16 mouse cellular contexts compared by ENCODE assay signal in genomic region chr2:25243342-25243741, GRCm38 (mm10). TPM values are rescaled to one million over a fixed set of nuclear protein-coding genes. Genes with fewer than 3 reads are reported as not detected.
DNase-seq lines count a peak whose midpoint lies in the region; ATAC-seq and TF ChIP-seq lines count a peak whose summit lies in the region.
"Had no signal": no experiment of that assay in that cellular context is flagged by ENCODE, and none has a peak within 500 bp of the region (broad histone marks: within the 10 kb centered on the region; RNA-seq: fewer than 3 reads in every experiment).

No protein-coding gene starts in this region.

- intact Hi-C loops in heart, adult 2 months (cut with DNase I), result no loop called here

- peaks cover 37% of the 10 kb centered on the region for H3K27me3 ChIP-seq in heart, embryonic 10.5 days (ENCODE audit: insufficient read depth, poor library complexity, severe bottlenecking)
- H3K27me3 ChIP-seq in heart, adult 2 months (ENCODE audit: control insufficient read depth, insufficient read depth, low read length), result peaks cover 5% of the 10 kb centered on the region; the same call in 1 of the 2 replicates
- H3K27me3 ChIP-seq in forebrain, embryonic 10.5 days (ENCODE audit: poor library complexity, severe bottlenecking), result peaks cover 49% of the 10 kb centered on the region
- no peaks in the 10 kb centered on the region for H3K27me3 ChIP-seq in hindbrain, embryonic 15.5 days
- no peaks in the 10 kb centered on the region for H3K27me3 ChIP-seq in midbrain, postnatal 0 days (ENCODE audit: insufficient read depth, low read length)

- H3K4me3 ChIP-seq in heart, embryonic 10.5 days, result peak overlapping the region; percentile 70; the same call in 1 of the 2 replicates
- no peak overlapping the region for H3K4me3 ChIP-seq in heart, adult 2 months
- H3K4me3 ChIP-seq in forebrain, embryonic 10.5 days, result peak overlapping the region; percentile 76
- peak overlapping the region; percentile 61 for H3K4me3 ChIP-seq in hindbrain, embryonic 15.5 days
- peak overlapping the region; percentile 75 for H3K4me3 ChIP-seq in midbrain, postnatal 0 days (ENCODE audit: low read depth, low read length)
- H3K4me3 ChIP-seq: liver, embryonic 15.5 days had no signal

- H3K27ac ChIP-seq in heart, embryonic 10.5 days, result no peak overlapping the region
- no peak overlapping the region for H3K27ac ChIP-seq in heart, adult 2 months
- peak overlapping the region; percentile 84 for H3K27ac ChIP-seq in forebrain, embryonic 10.5 days
- H3K27ac ChIP-seq in hindbrain, embryonic 15.5 days (replicated peaks), result no peak overlapping the region
- H3K27ac ChIP-seq in midbrain, postnatal 0 days (ENCODE audit: low read depth, low read length), result no peak overlapping the region
- H3K27ac ChIP-seq: liver, embryonic 15.5 days had no signal

- no peak for DNase-seq in heart, embryonic 10.5 days (ENCODE audit: low spot score)
- DNase-seq in heart, adult 2 months, result no peak
- no peak for DNase-seq in forebrain, embryonic 10.5 days (ENCODE audit: extremely low spot score, low spot score)
- no peak for DNase-seq in midbrain, postnatal 0 days (ENCODE audit: low spot score)
- no peak for DNase-seq in ovary, postnatal 36 days (ENCODE audit: low spot score)
- DNase-seq in lung, postnatal 14 days, result no peak
- DNase-seq: B cell, adult 2 months; heart, postnatal 14 days; layer of hippocampus, postnatal 36 days; thymus, postnatal 36 days had no signal

- no peak for ATAC-seq in hindbrain, embryonic 15.5 days (ENCODE audit: low FRiP score, low read depth)
- no peak for ATAC-seq in midbrain, postnatal 0 days (ENCODE audit: low FRiP score)
- ATAC-seq in megakaryocyte progenitor cell, adult 5-6 weeks (replicated peaks; ENCODE audit: poor library complexity), result no peak

- H3K79me2 ChIP-seq in heart, adult 2 months (replicated peaks; ENCODE audit: control insufficient read depth, insufficient read depth, low read length), result no peaks in the 10 kb centered on the region

- 80% methylated on average over 8 of the region's 8 CpGs for WGBS in heart, embryonic 10.5 days
- 71% methylated on average over 8 of the region's 8 CpGs for WGBS in heart, adult 2 months
- WGBS in forebrain, embryonic 10.5 days, result 78% methylated on average over 8 of the region's 8 CpGs
- WGBS in hindbrain, embryonic 15.5 days, result 83% methylated on average over 8 of the region's 8 CpGs
- WGBS in midbrain, postnatal 0 days, result 85% methylated on average over 8 of the region's 8 CpGs

- peaks cover 30% of the 10 kb centered on the region for H3K4me1 ChIP-seq in heart, embryonic 10.5 days
- peaks cover 2% of the 10 kb centered on the region; the same call in 1 of the 2 replicates for H3K4me1 ChIP-seq in heart, adult 2 months (ENCODE audit: control insufficient read depth, insufficient read depth, low read length)
- H3K4me1 ChIP-seq in forebrain, embryonic 10.5 days, result peaks cover 34% of the 10 kb centered on the region
- H3K4me1 ChIP-seq in hindbrain, embryonic 15.5 days (replicated peaks), result peaks cover 37% of the 10 kb centered on the region
- H3K4me1 ChIP-seq in midbrain, postnatal 0 days (ENCODE audit: insufficient read depth, low read length), result peaks cover 9% of the 10 kb centered on the region; the same call in 1 of the 2 replicates

- H3K36me3 ChIP-seq in heart, embryonic 10.5 days, result peaks cover 31% of the 10 kb centered on the region
- H3K36me3 ChIP-seq in heart, adult 2 months (ENCODE audit: control insufficient read depth, insufficient read depth, low read length), result no peaks in the 10 kb centered on the region
- peaks cover 39% of the 10 kb centered on the region for H3K36me3 ChIP-seq in forebrain, embryonic 10.5 days (replicated peaks)
- no peaks in the 10 kb centered on the region; the same call in 1 of the 2 replicates for H3K36me3 ChIP-seq in hindbrain, embryonic 15.5 days
- peaks cover 24% of the 10 kb centered on the region for H3K36me3 ChIP-seq in midbrain, postnatal 0 days (ENCODE audit: insufficient read depth, low read length)

- peak overlapping the region; percentile 92 for H3K4me2 ChIP-seq in hindbrain, embryonic 15.5 days
- peak overlapping the region; percentile 94 for H3K4me2 ChIP-seq in midbrain, postnatal 0 days (ENCODE audit: low read depth, low read length, poor library complexity, severe bottlenecking)

- H3K9ac ChIP-seq in heart, adult 2 months (ENCODE audit: low read depth, low read length), result no peak overlapping the region
- peak overlapping the region; percentile 81 for H3K9ac ChIP-seq in hindbrain, embryonic 15.5 days
- H3K9ac ChIP-seq in midbrain, postnatal 0 days (replicated peaks; ENCODE audit: low read length, poor library complexity, severe bottlenecking), result peak overlapping the region; percentile 87
- H3K9ac ChIP-seq: liver, embryonic 15.5 days had no signal

- no peaks in the 10 kb centered on the region for H3K9me3 ChIP-seq in heart, embryonic 10.5 days
- H3K9me3 ChIP-seq in forebrain, embryonic 10.5 days, result no peaks in the 10 kb centered on the region
- no peaks in the 10 kb centered on the region for H3K9me3 ChIP-seq in hindbrain, embryonic 15.5 days
- no peaks in the 10 kb centered on the region for H3K9me3 ChIP-seq in midbrain, postnatal 0 days (ENCODE audit: low read length)
- H3K9me3 ChIP-seq: liver, embryonic 15.5 days; megakaryocyte, embryonic 14.5 days had no signal

- TF ChIP-seq POLR2A in heart, adult 2 months (IDR thresholded peaks at IDR 0.05; ENCODE audit: insufficient read depth, low read depth, low read length), result no peak

- TF ChIP-seq EP300 in heart, adult 2 months (IDR thresholded peaks at IDR 0.05; ENCODE audit: insufficient read depth, low read depth, low read length), result no peak

- TF ChIP-seq CTCF in heart, adult 2 months (IDR thresholded peaks at IDR 0.05), result no peak
- TF ChIP-seq CTCF in midbrain, postnatal 0 days (IDR thresholded peaks at IDR 0.05), result no peak

RNA-seq across cellular contexts. Expression of gene Cysrt1, which starts 1.1 kb away (rescaled TPM):
- not detected in 2 replicates for polyA plus RNA-seq in heart, embryonic 10.5 days (2016; fragmentation: Nextera tagmentation; extraction: Ambion mirVana)
- total RNA-seq in heart, adult 2 months (2021), result not detected
- polyA plus RNA-seq in heart, adult 2 months (2012; rRNA removed), result not detected in 2 replicates
- 0.18 and 0.22 TPM in 2 replicates for polyA plus RNA-seq in forebrain, embryonic 10.5 days (2016; fragmentation: Nextera tagmentation; extraction: Ambion mirVana)
- polyA plus RNA-seq in hindbrain, embryonic 15.5 days (2015; fragmentation: Nextera tagmentation; extraction: Ambion mirVana), result 0.23 TPM in 1 of 2 replicates, not detected in the other
- 1.2 TPM in 1 of 2 replicates, not detected in the other for total RNA-seq in midbrain, postnatal 0 days (2014; rRNA removed)
- polyA plus RNA-seq in midbrain, postnatal 0 days (2015; fragmentation: Nextera tagmentation; extraction: Ambion mirVana), result 0.19 TPM in 1 of 2 replicates, not detected in the other
- not detected in 2 replicates for total RNA-seq in megakaryocyte progenitor cell, adult 5-6 weeks (2015)
- not detected in 2 replicates for total RNA-seq in megakaryocyte progenitor cell, adult 5-6 weeks (2017)
- total RNA-seq: gastrocnemius, adult 8-10 months; heart, postnatal 14 days; layer of hippocampus, postnatal 36 days had no signal
- polyA plus RNA-seq: liver, embryonic 15.5 days; spleen, adult 2 months had no signal

RNA-seq across cellular contexts. Expression of gene Rnf208, which starts 1.3 kb away (rescaled TPM):
- polyA plus RNA-seq in heart, embryonic 10.5 days (2016; fragmentation: Nextera tagmentation; extraction: Ambion mirVana), result 6.4 and 9.1 TPM in 2 replicates
- under 1 TPM; 0.47 to 0.61 TPM for total RNA-seq in heart, adult 2 months (2021)
- polyA plus RNA-seq in heart, adult 2 months (2012; rRNA removed), result 1.5 and 2.4 TPM in 2 replicates
- 23.3 and 26.5 TPM in 2 replicates for polyA plus RNA-seq in forebrain, embryonic 10.5 days (2016; fragmentation: Nextera tagmentation; extraction: Ambion mirVana)
- polyA plus RNA-seq in hindbrain, embryonic 15.5 days (2015; fragmentation: Nextera tagmentation; extraction: Ambion mirVana), result 145 and 177 TPM in 2 replicates
- total RNA-seq in midbrain, postnatal 0 days (2014; rRNA removed), result 130 and 157 TPM in 2 replicates
- 240 and 253 TPM in 2 replicates for polyA plus RNA-seq in midbrain, postnatal 0 days (2015; fragmentation: Nextera tagmentation; extraction: Ambion mirVana)
- total RNA-seq in megakaryocyte progenitor cell, adult 5-6 weeks (2015), result 0.69 TPM in 1 of 2 replicates, not detected in the other
- total RNA-seq in megakaryocyte progenitor cell, adult 5-6 weeks (2017), result 0.29 TPM in 1 of 2 replicates, not detected in the other

RNA-seq across cellular contexts. Expression of gene AL732309.1, which starts 3.3 kb away (rescaled TPM):
- polyA plus RNA-seq in heart, embryonic 10.5 days (2016; fragmentation: Nextera tagmentation; extraction: Ambion mirVana), result 4.0 and 6.0 TPM in 2 replicates
- 1 to 10 TPM in 1 of 2 experiments, under 1 TPM in 1; 0.68 to 1.8 TPM for total RNA-seq in heart, adult 2 months (2021)
- polyA plus RNA-seq in heart, adult 2 months (2012; rRNA removed), result 4.7 and 6.1 TPM in 2 replicates
- polyA plus RNA-seq in forebrain, embryonic 10.5 days (2016; fragmentation: Nextera tagmentation; extraction: Ambion mirVana), result 6.9 and 7.0 TPM in 2 replicates
- 4.9 and 6.3 TPM in 2 replicates for polyA plus RNA-seq in hindbrain, embryonic 15.5 days (2015; fragmentation: Nextera tagmentation; extraction: Ambion mirVana)
- total RNA-seq in midbrain, postnatal 0 days (2014; rRNA removed), result 7.3 and 12.3 TPM in 2 replicates
- 2.4 and 3.0 TPM in 2 replicates for polyA plus RNA-seq in midbrain, postnatal 0 days (2015; fragmentation: Nextera tagmentation; extraction: Ambion mirVana)
- total RNA-seq in megakaryocyte progenitor cell, adult 5-6 weeks (2015), result 3.9 and 5.0 TPM in 2 replicates
- total RNA-seq in megakaryocyte progenitor cell, adult 5-6 weeks (2017), result 3.2 and 3.8 TPM in 2 replicates

RNA-seq across cellular contexts. Expression of gene Rnf224, which starts 6.8 kb away (rescaled TPM):
- polyA plus RNA-seq in heart, embryonic 10.5 days (2016; fragmentation: Nextera tagmentation; extraction: Ambion mirVana), result 0.08 TPM in 1 of 2 replicates, not detected in the other
- not detected for total RNA-seq in heart, adult 2 months (2021)
- polyA plus RNA-seq in heart, adult 2 months (2012; rRNA removed), result not detected in 2 replicates
- not detected in 2 replicates for polyA plus RNA-seq in forebrain, embryonic 10.5 days (2016; fragmentation: Nextera tagmentation; extraction: Ambion mirVana)
- not detected in 2 replicates for polyA plus RNA-seq in hindbrain, embryonic 15.5 days (2015; fragmentation: Nextera tagmentation; extraction: Ambion mirVana)
- total RNA-seq in midbrain, postnatal 0 days (2014; rRNA removed), result 0.33 TPM in 1 of 2 replicates, not detected in the other
- polyA plus RNA-seq in midbrain, postnatal 0 days (2015; fragmentation: Nextera tagmentation; extraction: Ambion mirVana), result not detected in 2 replicates
- total RNA-seq in megakaryocyte progenitor cell, adult 5-6 weeks (2015), result not detected in 2 replicates
- total RNA-seq in megakaryocyte progenitor cell, adult 5-6 weeks (2017), result 0.25 TPM in 1 of 2 replicates, not detected in the other
- total RNA-seq: gastrocnemius, adult 8-10 months; heart, postnatal 14 days; layer of hippocampus, postnatal 36 days had no signal
- polyA plus RNA-seq: liver, embryonic 15.5 days; spleen, adult 2 months had no signal

RNA-seq across cellular contexts. Expression of gene Slc34a3, which starts 9.2 kb away (rescaled TPM):
- polyA plus RNA-seq in heart, embryonic 10.5 days (2016; fragmentation: Nextera tagmentation; extraction: Ambion mirVana), result not detected in 2 replicates
- not detected for total RNA-seq in heart, adult 2 months (2021)
- polyA plus RNA-seq in heart, adult 2 months (2012; rRNA removed), result not detected in 2 replicates
- polyA plus RNA-seq in forebrain, embryonic 10.5 days (2016; fragmentation: Nextera tagmentation; extraction: Ambion mirVana), result not detected in 2 replicates
- not detected in 2 replicates for polyA plus RNA-seq in hindbrain, embryonic 15.5 days (2015; fragmentation: Nextera tagmentation; extraction: Ambion mirVana)
- total RNA-seq in midbrain, postnatal 0 days (2014; rRNA removed), result not detected in 2 replicates
- polyA plus RNA-seq in midbrain, postnatal 0 days (2015; fragmentation: Nextera tagmentation; extraction: Ambion mirVana), result not detected in 2 replicates
- total RNA-seq in megakaryocyte progenitor cell, adult 5-6 weeks (2015), result not detected in 2 replicates
- not detected in 2 replicates for total RNA-seq in megakaryocyte progenitor cell, adult 5-6 weeks (2017)
- total RNA-seq: gastrocnemius, adult 8-10 months; heart, postnatal 14 days; layer of hippocampus, postnatal 36 days had no signal
- polyA plus RNA-seq: liver, embryonic 15.5 days had no signal
